Mouse (Mus musculus) heart, adult 2 months (tissue): ENCODE data around the gene Fam32a. TPM values are rescaled to one million over a fixed set of nuclear protein-coding genes. Genes with fewer than 3 reads are reported as not detected.

ENCODE experiments used
- DNase-seq, 2 experiments: peaks; one replicate each; pipeline ENCODE4 v3.0.0; 2021
- H3K27ac ChIP-seq: fragments of 200-600 bp; 2 replicates; pipeline ENCODE4 v1.8.1; 2022
- H3K27me3 ChIP-seq: fragments of 200-500 bp; 2 replicates; pipeline ENCODE4 v1.6.1; 2012; ENCODE audit warnings: mild to moderate bottlenecking, low read length, inconsistent platforms, mixed read lengths; ENCODE audit not compliant: control insufficient read depth, insufficient read depth
- H3K36me3 ChIP-seq: fragments of 200-500 bp; 2 replicates; pipeline ENCODE4 v1.6.1; 2012; ENCODE audit warnings: low read length, inconsistent platforms; ENCODE audit not compliant: control insufficient read depth, insufficient read depth
- H3K4me1 ChIP-seq: fragments of 200-500 bp; 2 replicates; pipeline ENCODE4 v1.6.1; 2011; ENCODE audit warnings: low read length; ENCODE audit not compliant: control insufficient read depth, insufficient read depth
- H3K4me3 ChIP-seq: fragments of 200-600 bp; 2 replicates; pipeline ENCODE4 v1.8.1; 2022
- H3K79me2 ChIP-seq: fragments of 200-500 bp; replicated peaks from 2 replicates; pipeline ENCODE4 v1.6.1; 2012; ENCODE audit warnings: mild to moderate bottlenecking, inconsistent platforms, low read length, moderate library complexity, mixed read lengths; ENCODE audit not compliant: control insufficient read depth, insufficient read depth
- H3K9ac ChIP-seq: fragments of 200-500 bp; 2 replicates; pipeline ENCODE4 v1.6.1; 2012; ENCODE audit warnings: low read depth, mild to moderate bottlenecking, control low read depth, inconsistent platforms, low read length, mixed read lengths
- CTCF ChIP-seq: fragments of 200-600 bp; IDR thresholded peaks from 2 replicates; pipeline ENCODE4 v1.8.1; 2022; ENCODE audit warnings: antibody characterized with exemption, mild to moderate bottlenecking, moderate library complexity
- EP300 ChIP-seq: fragments of 200-500 bp; IDR thresholded peaks from 2 replicates; pipeline ENCODE4 v1.6.1; 2011; ENCODE audit warnings: low read depth, low read length, control low read depth; ENCODE audit not compliant: insufficient read depth
- POLR2A ChIP-seq: fragments of 200-500 bp; IDR thresholded peaks from 2 replicates; pipeline ENCODE4 v1.6.1; 2011; ENCODE audit warnings: mild to moderate bottlenecking, low read depth, low read length, control low read depth; ENCODE audit not compliant: insufficient read depth
- WGBS: fragments of 180-500 bp; shearing (Covaris S2); methylation state at CpG from one replicate; pipeline ENCODE4 v1.1.7; 2018; 5-methylcytosine and 5-hydroxymethylcytosine counted together
- intact Hi-C: fragments of 180-260 bp; cut with DNase I; formaldehyde crosslinking; loops from one replicate; pipeline ENCODE4 v1.15.1; 2025
- polyA plus RNA-seq: library from polyadenylated mRNA; depleted of rRNA; stranded (reverse); fragments of >200 nt; gene quantifications from 2 replicates; pipeline ENCODE4 v1.2.3, GENCODE M21; 2012
- total RNA-seq, 2 experiments: library from RNA; stranded (reverse); gene quantifications; 2 replicates each; pipeline ENCODE4 v1.2.3; 2021

Gene Fam32a
- total and polyA plus RNA-seq, 3 experiments: 21.2 to 23.2 (median 21.4) TPM

GRCm38 (mm10) chr8:72261431-72261830, 41.9 kb downstream of the Fam32a start:
- no peak overlapping the region for H3K9ac ChIP-seq
- no peaks in the 10 kb centered on the region for H3K79me2 ChIP-seq
- no peak overlapping the region for H3K4me3 ChIP-seq
- H3K27me3 ChIP-seq: no peaks in the 10 kb centered on the region
- peaks cover 24% of the 10 kb centered on the region for H3K4me1 ChIP-seq
- peak overlapping the region; percentile 61 for H3K27ac ChIP-seq
- no peak for TF ChIP-seq POLR2A
- no peak for TF ChIP-seq CTCF
- TF ChIP-seq EP300: no peak
- intact Hi-C loops: no loop called here
- H3K36me3 ChIP-seq: peaks cover 2% of the 10 kb centered on the region
- no peak for DNase-seq

- Histone ChIP-seq H3K4me1 (peaks cover 24% of the 10 kb centered on the region), H3K9ac (peak overlapping the region; percentile 52), H3K27ac (peak overlapping the region; percentile 61), H3K4me3 (no peak overlapping the region), H3K27me3 (no peaks in the 10 kb centered on the region), H3K79me2 (no peaks in the 10 kb centered on the region), H3K36me3 (peaks cover 2% of the 10 kb centered on the region)
- DNase-seq: peak in 1 of 2 experiments; percentile 65
- 46% methylated on average over 5 of the region's 5 CpGs for WGBS
- peak; percentile 77 for TF ChIP-seq CTCF
- peak; percentile 76; the same call in 1 of the 2 replicates for TF ChIP-seq EP300
- no peak for TF ChIP-seq POLR2A
- intact Hi-C loops: loop anchor here (1.0 kb wide), 1 partner anchor 103 kb away; no protein-coding TSS in a partner anchor
Observed at GRCm38 (mm10) chr8:72261872-72262271, 42.3 kb downstream of the Fam32a start.

DNA sequence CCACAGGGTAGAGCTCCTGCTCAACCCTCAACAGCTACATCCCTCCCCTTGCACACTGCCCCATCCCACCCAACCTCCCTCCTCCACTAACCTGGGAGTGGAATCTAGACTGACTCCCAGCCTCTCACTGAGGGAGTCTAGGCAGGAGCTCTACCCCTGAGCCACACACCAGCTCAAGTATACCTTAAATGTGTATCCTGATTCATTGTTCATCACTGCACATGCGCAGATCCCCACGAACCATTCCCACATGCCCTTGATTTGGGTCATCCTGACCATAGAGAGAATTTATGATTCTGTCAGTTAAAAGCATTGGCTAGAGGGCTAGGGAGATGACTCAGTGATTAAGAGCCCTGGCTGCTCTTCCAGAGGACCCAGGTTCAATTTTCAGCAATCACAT, 43.2 kb downstream of the Fam32a start:
- H3K9ac ChIP-seq: no peak overlapping the region
- intact Hi-C loops: loop anchor here (1.0 kb wide), 1 partner anchor 103 kb away; no protein-coding TSS in a partner anchor
- no peaks in the 10 kb centered on the region for H3K27me3 ChIP-seq
- H3K4me1 ChIP-seq: peaks cover 24% of the 10 kb centered on the region
- WGBS: 96% methylated on average over 2 of the region's 2 CpGs
- no peaks in the 10 kb centered on the region for H3K79me2 ChIP-seq
- peaks cover 2% of the 10 kb centered on the region for H3K36me3 ChIP-seq
- DNase-seq: no peak
- peak overlapping the region; percentile 61 for H3K27ac ChIP-seq
- no peak overlapping the region for H3K4me3 ChIP-seq
- TF ChIP-seq EP300 (no peak), CTCF (no peak), POLR2A (no peak)

DNA sequence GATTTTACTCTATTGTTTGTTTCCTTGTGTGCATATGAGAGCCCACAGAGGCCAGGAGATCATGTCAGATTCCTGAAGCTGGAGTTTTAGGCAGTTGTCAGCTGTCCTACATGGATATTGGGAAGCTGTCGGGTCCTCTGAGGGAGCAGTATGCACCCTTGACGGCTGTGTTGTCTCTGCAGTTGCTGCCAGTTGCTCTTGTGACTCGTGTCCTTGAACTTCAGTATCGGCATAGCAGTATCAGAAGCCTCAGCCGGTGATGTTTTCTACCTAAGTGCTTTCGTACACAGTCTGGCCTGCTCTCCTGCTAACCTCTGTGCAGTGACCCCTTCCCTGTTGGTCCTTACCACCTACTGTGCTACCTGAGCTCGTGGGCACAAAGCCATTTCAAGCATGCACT, 43.9 kb downstream of the Fam32a start:
- no peak for TF ChIP-seq EP300
- no peak for TF ChIP-seq POLR2A
- TF ChIP-seq CTCF: no peak
- peaks cover 2% of the 10 kb centered on the region for H3K36me3 ChIP-seq
- no peak overlapping the region for H3K4me3 ChIP-seq
- no peak for DNase-seq
- H3K27me3 ChIP-seq: no peaks in the 10 kb centered on the region
- peaks cover 27% of the 10 kb centered on the region for H3K4me1 ChIP-seq
- peak overlapping the region; percentile 58 for H3K27ac ChIP-seq
- no peaks in the 10 kb centered on the region for H3K79me2 ChIP-seq
- intact Hi-C loops: no loop called here
- H3K9ac ChIP-seq: no peak overlapping the region
- WGBS: 52% methylated on average over 7 of the region's 7 CpGs

GRCm38 (mm10) chr8:72265342-72265741, 45.8 kb downstream of the Fam32a start:
- DNase-seq: peak; percentile 74 to 87
- Histone ChIP-seq H3K27ac (peak overlapping the region; percentile 75), H3K79me2 (no peaks in the 10 kb centered on the region), H3K4me1 (peaks cover 34% of the 10 kb centered on the region), H3K27me3 (no peaks in the 10 kb centered on the region), H3K4me3 (no peak overlapping the region), H3K9ac (peak overlapping the region; percentile 53; the same call in 1 of the 2 replicates), H3K36me3 (peaks cover 5% of the 10 kb centered on the region)
- 19% methylated on average over 6 of the region's 7 CpGs for WGBS
- TF ChIP-seq POLR2A (peak; percentile 82), EP300 (peak; percentile 99), CTCF (no peak)
- intact Hi-C loops: no loop called here

DNA sequence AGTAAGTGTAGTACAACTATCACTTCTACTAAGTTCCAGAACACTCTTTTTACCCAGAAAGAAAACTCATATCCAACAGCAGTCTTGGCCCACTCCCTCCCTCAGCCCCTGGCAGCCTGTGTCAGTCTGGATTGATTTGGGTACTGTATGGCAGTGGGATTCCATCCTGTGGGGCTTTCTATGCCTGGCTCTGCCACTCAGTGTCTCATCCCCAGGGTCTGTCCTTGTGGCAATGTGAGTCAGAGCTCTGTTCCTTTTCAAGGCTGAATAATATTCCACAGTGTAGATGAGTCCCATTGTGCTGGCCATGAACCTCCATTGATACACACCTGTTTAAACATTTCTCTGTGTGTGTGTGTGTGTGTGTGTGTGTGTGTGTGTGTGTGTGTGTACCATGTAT, 47.1 kb downstream of the Fam32a start:
- Histone ChIP-seq H3K79me2 (no peaks in the 10 kb centered on the region), H3K27ac (peak overlapping the region; percentile 75), H3K4me3 (no peak overlapping the region), H3K9ac (no peak overlapping the region), H3K4me1 (peaks cover 30% of the 10 kb centered on the region), H3K36me3 (peaks cover 3% of the 10 kb centered on the region; the same call in 1 of the 2 replicates), H3K27me3 (no peaks in the 10 kb centered on the region)
- DNase-seq: no peak
- intact Hi-C loops: no loop called here
- no peak for TF ChIP-seq EP300
- TF ChIP-seq POLR2A: no peak
- no peak for TF ChIP-seq CTCF
